Mouse (Mus musculus): ENCODE measurements around the gene Tomm20. TPM values are rescaled to one million over a fixed set of nuclear protein-coding genes. Genes with fewer than 3 reads are reported as not detected.

Tomm20 gene
- polyA plus RNA-seq, 1 experiment from 2014 or later = 222 TPM

- no peak overlapping the region for H3K9ac ChIP-seq (replicated peaks)
- no peak overlapping the region for H3K4me3 ChIP-seq (replicated peaks)
- H3K36me3 ChIP-seq = peaks cover 83% of the 10 kb centered on the region
- H3K4me2 ChIP-seq = no peak overlapping the region
- H3K9me3 ChIP-seq = no peaks in the 10 kb centered on the region
- no peaks in the 10 kb centered on the region for H3K4me1 ChIP-seq (replicated peaks)
- no peak overlapping the region for H3K27ac ChIP-seq
- 51% methylated on average over 2 of the region's 2 CpGs for WGBS
- ATAC-seq (ENCODE audit: insufficient number of reproducible peaks, insufficient read depth, low FRiP score, low TSS enrichment, low read depth) = no peak
- H3K27me3 ChIP-seq = no peaks in the 10 kb centered on the region
These were observed 13.9 kb downstream of the Tomm20 start for GRCm38 (mm10) chr8:126931720-126932119.

GRCm38 (mm10) chr8:126929607-126930161, 16.0 kb downstream of the Tomm20 start:
- 80% methylated on average over 3 of the region's 3 CpGs for WGBS
- H3K4me3 ChIP-seq (replicated peaks) = no peak overlapping the region
- ATAC-seq (ENCODE audit: insufficient number of reproducible peaks, insufficient read depth, low FRiP score, low TSS enrichment, low read depth) = no peak
- H3K9ac ChIP-seq (replicated peaks) = no peak overlapping the region
- no peaks in the 10 kb centered on the region for H3K4me1 ChIP-seq (replicated peaks)
- H3K36me3 ChIP-seq = peaks cover 65% of the 10 kb centered on the region
- H3K27ac ChIP-seq = no peak overlapping the region
- H3K27me3 ChIP-seq = no peaks in the 10 kb centered on the region
- H3K9me3 ChIP-seq = no peaks in the 10 kb centered on the region
- H3K4me2 ChIP-seq = no peak overlapping the region

- Histone ChIP-seq H3K9me3 (no peaks in the 10 kb centered on the region), H3K4me3 (replicated peaks) (no peak overlapping the region), H3K9ac (replicated peaks) (no peak overlapping the region), H3K4me1 (replicated peaks) (no peaks in the 10 kb centered on the region), H3K4me2 (no peak overlapping the region), H3K36me3 (peaks cover 61% of the 10 kb centered on the region), H3K27ac (no peak overlapping the region), H3K27me3 (no peaks in the 10 kb centered on the region)
- ATAC-seq (ENCODE audit: insufficient number of reproducible peaks, insufficient read depth, low FRiP score, low TSS enrichment, low read depth) = no peak
- WGBS = 90% methylated on average over 10 of the region's 10 CpGs
These were observed 16.7 kb downstream of the Tomm20 start for GRCm38 (mm10) chr8:126928755-126929505.

GRCm38 (mm10) chr8:126928028-126928427, 17.6 kb downstream of the Tomm20 start:
- Histone ChIP-seq H3K9ac (replicated peaks) (no peak overlapping the region), H3K4me1 (replicated peaks) (no peaks in the 10 kb centered on the region), H3K4me3 (replicated peaks) (no peak overlapping the region), H3K27ac (no peak overlapping the region), H3K36me3 (peaks cover 55% of the 10 kb centered on the region), H3K9me3 (no peaks in the 10 kb centered on the region), H3K27me3 (no peaks in the 10 kb centered on the region), H3K4me2 (no peak overlapping the region)
- no peak for ATAC-seq (ENCODE audit: insufficient number of reproducible peaks, insufficient read depth, low FRiP score, low TSS enrichment, low read depth)

- WGBS = 58% methylated on average over 1 of the region's 1 CpGs
These were observed 18.6 kb downstream of the Tomm20 start for GRCm38 (mm10) chr8:126927058-126927457.

GRCm38 (mm10) chr8:126922981-126923380, 22.7 kb downstream of the Tomm20 start:
- H3K4me1 ChIP-seq (replicated peaks) = peaks cover 7% of the 10 kb centered on the region; the same call in 1 of the 2 replicates
- H3K9me3 ChIP-seq = no peaks in the 10 kb centered on the region
- no peak overlapping the region for H3K4me3 ChIP-seq (replicated peaks)
- no peak for ATAC-seq (ENCODE audit: insufficient number of reproducible peaks, insufficient read depth, low FRiP score, low TSS enrichment, low read depth)
- H3K27me3 ChIP-seq = no peaks in the 10 kb centered on the region
- no peak overlapping the region for H3K4me2 ChIP-seq
- H3K9ac ChIP-seq (replicated peaks) = no peak overlapping the region; the same call in 1 of the 2 replicates
- no peak overlapping the region for H3K27ac ChIP-seq
- WGBS = 93% methylated on average over 7 of the region's 7 CpGs
- peaks cover 9% of the 10 kb centered on the region for H3K36me3 ChIP-seq

More at GRCm38 (mm10) chr8:126927058-126927457, 18.6 kb downstream of the Tomm20 start:
- H3K36me3 ChIP-seq = peaks cover 47% of the 10 kb centered on the region
- H3K4me2 ChIP-seq = no peak overlapping the region
- no peak for ATAC-seq (ENCODE audit: insufficient number of reproducible peaks, insufficient read depth, low FRiP score, low TSS enrichment, low read depth)
- no peaks in the 10 kb centered on the region for H3K4me1 ChIP-seq (replicated peaks)
- no peak overlapping the region for H3K4me3 ChIP-seq (replicated peaks)
- H3K27me3 ChIP-seq = no peaks in the 10 kb centered on the region
- H3K27ac ChIP-seq = no peak overlapping the region
- no peaks in the 10 kb centered on the region for H3K9me3 ChIP-seq
- H3K9ac ChIP-seq (replicated peaks) = no peak overlapping the region

GRCm38 (mm10) chr8:126921432-126921831, 24.2 kb downstream of the Tomm20 start:
- Histone ChIP-seq H3K27me3 (no peaks in the 10 kb centered on the region), H3K9ac (replicated peaks) (no peak overlapping the region), H3K4me3 (replicated peaks) (no peak overlapping the region), H3K4me1 (replicated peaks) (peaks cover 13% of the 10 kb centered on the region), H3K9me3 (no peaks in the 10 kb centered on the region), H3K4me2 (no peak overlapping the region), H3K27ac (0 out of 2 replicates have a peak overlapping the region, but pooled peaks have one; percentile 14), H3K36me3 (peaks cover 5% of the 10 kb centered on the region; the same call in 1 of the 2 replicates)
- 84% methylated on average over 3 of the region's 3 CpGs for WGBS
- no peak for ATAC-seq (ENCODE audit: insufficient number of reproducible peaks, insufficient read depth, low FRiP score, low TSS enrichment, low read depth)

GRCm38 (mm10) chr8:126920845-126921244, 24.8 kb downstream of the Tomm20 start:
- no peak overlapping the region for H3K27ac ChIP-seq
- 23% methylated on average over 3 of the region's 3 CpGs for WGBS

GRCm38 (mm10) chr8:126920386-126920785, 25.3 kb downstream of the Tomm20 start:
- H3K9me3 ChIP-seq = no peaks in the 10 kb centered on the region
- H3K36me3 ChIP-seq = peaks cover 5% of the 10 kb centered on the region; the same call in 1 of the 2 replicates
- H3K4me1 ChIP-seq (replicated peaks) = peaks cover 13% of the 10 kb centered on the region
- WGBS = 89% methylated on average over 6 of the region's 6 CpGs
- no peak for ATAC-seq (ENCODE audit: insufficient number of reproducible peaks, insufficient read depth, low FRiP score, low TSS enrichment, low read depth)
- no peak overlapping the region for H3K9ac ChIP-seq (replicated peaks)
- no peak overlapping the region for H3K27ac ChIP-seq
- H3K4me2 ChIP-seq = no peak overlapping the region
- H3K4me3 ChIP-seq (replicated peaks) = no peak overlapping the region
- no peaks in the 10 kb centered on the region for H3K27me3 ChIP-seq

More at GRCm38 (mm10) chr8:126920845-126921244, 24.8 kb downstream of the Tomm20 start:
- peak; percentile 63; the same call in 1 of the 2 replicates for ATAC-seq (ENCODE audit: insufficient number of reproducible peaks, insufficient read depth, low FRiP score, low TSS enrichment, low read depth)
- H3K27me3 ChIP-seq = no peaks in the 10 kb centered on the region
- H3K4me3 ChIP-seq (replicated peaks) = no peak overlapping the region
- peaks cover 13% of the 10 kb centered on the region for H3K4me1 ChIP-seq (replicated peaks)
- no peak overlapping the region for H3K9ac ChIP-seq (replicated peaks)
- no peak overlapping the region for H3K4me2 ChIP-seq
- H3K9me3 ChIP-seq = no peaks in the 10 kb centered on the region
- H3K36me3 ChIP-seq = peaks cover 5% of the 10 kb centered on the region; the same call in 1 of the 2 replicates

- H3K27me3 ChIP-seq = no peaks in the 10 kb centered on the region
- no peak for ATAC-seq (ENCODE audit: insufficient number of reproducible peaks, insufficient read depth, low FRiP score, low TSS enrichment, low read depth)
- 87% methylated on average over 5 of the region's 5 CpGs for WGBS
These were observed 25.9 kb downstream of the Tomm20 start for GRCm38 (mm10) chr8:126919703-126920102.

GRCm38 (mm10) chr8:126919255-126919654, 26.4 kb downstream of the Tomm20 start:
- H3K27ac ChIP-seq = no peak overlapping the region
- H3K36me3 ChIP-seq = peaks cover 5% of the 10 kb centered on the region; the same call in 1 of the 2 replicates
- 35% methylated on average over 2 of the region's 2 CpGs for WGBS
- no peaks in the 10 kb centered on the region for H3K9me3 ChIP-seq
- peaks cover 17% of the 10 kb centered on the region for H3K4me1 ChIP-seq (replicated peaks)
- H3K9ac ChIP-seq (replicated peaks) = no peak overlapping the region
- no peak overlapping the region for H3K4me3 ChIP-seq (replicated peaks)
- ATAC-seq (ENCODE audit: insufficient number of reproducible peaks, insufficient read depth, low FRiP score, low TSS enrichment, low read depth) = no peak
- H3K4me2 ChIP-seq = no peak overlapping the region
- H3K27me3 ChIP-seq = no peaks in the 10 kb centered on the region

More at GRCm38 (mm10) chr8:126919703-126920102, 25.9 kb downstream of the Tomm20 start:
- Histone ChIP-seq H3K36me3 (peaks cover 5% of the 10 kb centered on the region; the same call in 1 of the 2 replicates), H3K9me3 (no peaks in the 10 kb centered on the region), H3K4me1 (replicated peaks) (peaks cover 14% of the 10 kb centered on the region), H3K27ac (no peak overlapping the region), H3K4me2 (no peak overlapping the region), H3K4me3 (replicated peaks) (no peak overlapping the region), H3K9ac (replicated peaks) (no peak overlapping the region)
